Comparison of ENCODE assay signal across 31 mouse cellular contexts in genomic region chr11:84145201-84145798, GRCm38 (mm10). TPM values are rescaled to one million over a fixed set of nuclear protein-coding genes. Genes with fewer than 3 reads are reported as not detected.
DNase-seq lines count a peak whose midpoint lies in the region; ATAC-seq and TF ChIP-seq lines count a peak whose summit lies in the region.
"Had no signal": no experiment of that assay in that cellular context is flagged by ENCODE, and none has a peak within 500 bp of the region (broad histone marks: within the 10 kb centered on the region; RNA-seq: fewer than 3 reads in every experiment).

No protein-coding gene starts in this region.

- no peak overlapping the region for H3K4me2 ChIP-seq in liver, embryonic 12.5 days
- H3K4me2 ChIP-seq in midbrain, embryonic 11.5 days = no peak overlapping the region
- no peak overlapping the region for H3K4me2 ChIP-seq in midbrain, embryonic 16.5 days (ENCODE audit: low read length)
- H3K4me2 ChIP-seq: embryonic facial prominence, embryonic 13.5 days; embryonic facial prominence, embryonic 15.5 days; forebrain, embryonic 13.5 days; forebrain, embryonic 15.5 days had no signal

- no peak for TF ChIP-seq POLR2A in liver, adult 2 months (IDR thresholded peaks at IDR 0.05; ENCODE audit: extremely low read depth, insufficient read depth, low read length)

- no peaks in the 10 kb centered on the region for H3K36me3 ChIP-seq in liver, adult 2 months (ENCODE audit: control insufficient read depth, insufficient read depth, low read length)
- no peaks in the 10 kb centered on the region for H3K36me3 ChIP-seq in liver, embryonic 12.5 days
- no peaks in the 10 kb centered on the region for H3K36me3 ChIP-seq in midbrain, embryonic 11.5 days (ENCODE audit: control insufficient read depth, insufficient read depth, low read length)
- H3K36me3 ChIP-seq in midbrain, embryonic 16.5 days (ENCODE audit: control insufficient read depth, insufficient read depth, low read length) = no peaks in the 10 kb centered on the region
- H3K36me3 ChIP-seq: embryonic facial prominence, embryonic 13.5 days; embryonic facial prominence, embryonic 15.5 days; forebrain, embryonic 15.5 days; G1E had no signal

- no peak for ATAC-seq in liver, embryonic 12.5 days
- ATAC-seq in midbrain, embryonic 11.5 days (ENCODE audit: low FRiP score) = no peak
- no peak for ATAC-seq in midbrain, embryonic 16.5 days
- ATAC-seq: activated CD4-positive, CD25-positive, alpha-beta regulatory T cell, adult 4 months; CD4-positive, CD25-positive, alpha-beta regulatory T cell, adult 4 months; forebrain, embryonic 13.5 days; forebrain, embryonic 15.5 days; forebrain, postnatal 0 days; Patski had no signal

- peaks cover 16% of the 10 kb centered on the region for H3K4me1 ChIP-seq in liver, adult 2 months (ENCODE audit: control insufficient read depth, insufficient read depth, low read length)
- peaks cover 10% of the 10 kb centered on the region for H3K4me1 ChIP-seq in liver, embryonic 12.5 days
- peaks cover 4% of the 10 kb centered on the region; the same call in 1 of the 2 replicates for H3K4me1 ChIP-seq in midbrain, embryonic 11.5 days (ENCODE audit: control insufficient read depth, insufficient read depth, low read length)
- no peaks in the 10 kb centered on the region for H3K4me1 ChIP-seq in midbrain, embryonic 16.5 days (ENCODE audit: control insufficient read depth, insufficient read depth, low read length)
- H3K4me1 ChIP-seq: embryonic facial prominence, embryonic 13.5 days; embryonic facial prominence, embryonic 15.5 days; forebrain, embryonic 15.5 days had no signal

- H3K9ac ChIP-seq in liver, adult 2 months (ENCODE audit: low read depth, low read length) = 0 out of 2 replicates have a peak overlapping the region, but pooled peaks have one; percentile 19
- no peak overlapping the region for H3K9ac ChIP-seq in liver, embryonic 12.5 days
- H3K9ac ChIP-seq in midbrain, embryonic 11.5 days (ENCODE audit: low read length) = no peak overlapping the region
- no peak overlapping the region for H3K9ac ChIP-seq in midbrain, embryonic 16.5 days (ENCODE audit: low read depth, low read length)
- H3K9ac ChIP-seq: embryonic facial prominence, embryonic 13.5 days; embryonic facial prominence, embryonic 15.5 days; forebrain, embryonic 13.5 days; forebrain, embryonic 15.5 days; forebrain, postnatal 0 days had no signal

- H3K27me3 ChIP-seq in liver, adult 2 months (ENCODE audit: control insufficient read depth, insufficient read depth, low read length) = no peaks in the 10 kb centered on the region
- H3K27me3 ChIP-seq in liver, embryonic 12.5 days (replicated peaks) = peaks cover 15% of the 10 kb centered on the region
- no peaks in the 10 kb centered on the region for H3K27me3 ChIP-seq in midbrain, embryonic 11.5 days (ENCODE audit: control insufficient read depth, insufficient read depth, low read length)
- H3K27me3 ChIP-seq in midbrain, embryonic 16.5 days (ENCODE audit: control insufficient read depth, insufficient read depth, low read depth, low read length) = no peaks in the 10 kb centered on the region
- H3K27me3 ChIP-seq: embryonic facial prominence, embryonic 13.5 days; embryonic facial prominence, embryonic 15.5 days; forebrain, embryonic 13.5 days; forebrain, embryonic 15.5 days; Patski had no signal

- TF ChIP-seq CTCF in liver, adult 2 months (IDR thresholded peaks at IDR 0.05; ENCODE audit: low read depth, low read length) = no peak

- no peak overlapping the region for H3K4me3 ChIP-seq in liver, adult 2 months (ENCODE audit: insufficient read depth, low read depth, low read length)
- no peak overlapping the region for H3K4me3 ChIP-seq in liver, embryonic 12.5 days
- H3K4me3 ChIP-seq in midbrain, embryonic 11.5 days (ENCODE audit: low read depth, low read length) = no peak overlapping the region
- H3K4me3 ChIP-seq in midbrain, embryonic 16.5 days (ENCODE audit: low read depth, low read length) = no peak overlapping the region
- H3K4me3 ChIP-seq: embryonic facial prominence, embryonic 13.5 days; embryonic facial prominence, embryonic 15.5 days; erythroblast, embryonic 14.5 days; forebrain, embryonic 13.5 days; forebrain, embryonic 15.5 days had no signal

- H3K9me3 ChIP-seq in liver, embryonic 12.5 days (replicated peaks) = no peaks in the 10 kb centered on the region
- no peaks in the 10 kb centered on the region for H3K9me3 ChIP-seq in midbrain, embryonic 11.5 days (ENCODE audit: control insufficient read depth, low read length)
- no peaks in the 10 kb centered on the region for H3K9me3 ChIP-seq in midbrain, embryonic 16.5 days (replicated peaks; ENCODE audit: control insufficient read depth, low read length, poor library complexity, severe bottlenecking)
- H3K9me3 ChIP-seq: embryonic facial prominence, embryonic 13.5 days; embryonic facial prominence, embryonic 15.5 days; forebrain, embryonic 13.5 days; forebrain, embryonic 15.5 days; G1E had no signal

- DNase-seq in liver, adult 2 months (ENCODE audit: extremely low read depth, low read depth, low spot score) = peak; percentile 90
- peak; percentile 57 for DNase-seq in midbrain, embryonic 11.5 days (ENCODE audit: low spot score, missing footprints)
- DNase-seq in kidney, adult 8-10 months = no peak
- DNase-seq: adrenal gland, adult 8-10 months; adrenal gland, postnatal 14 days; adrenal gland, postnatal 36 days; B cell, adult 2 months; cerebellum, adult 11 months; cerebellum, adult 18-20 months; cerebellum, adult 8-10 months; cerebellum, adult 9-11 months; cerebellum, postnatal 14 days; cerebellum, postnatal 36 days; embryo, embryonic 11 days; forebrain, postnatal 0 days had no signal

- 18% methylated on average over 10 of the region's 10 CpGs for WGBS in liver, adult 2 months
- WGBS in liver, embryonic 12.5 days (ENCODE audit: insufficient replicate concordance) = 64% methylated on average over 10 of the region's 10 CpGs
- WGBS in midbrain, embryonic 11.5 days = 76% methylated on average over 10 of the region's 10 CpGs
- 70% methylated on average over 10 of the region's 10 CpGs for WGBS in midbrain, embryonic 16.5 days

- peak overlapping the region; percentile 99 for H3K27ac ChIP-seq in liver, adult 2 months (replicated peaks; ENCODE audit: insufficient read depth, low read depth, low read length)
- no peak overlapping the region for H3K27ac ChIP-seq in liver, embryonic 12.5 days
- no peak overlapping the region for H3K27ac ChIP-seq in midbrain, embryonic 11.5 days (ENCODE audit: low read depth, low read length)
- no peak overlapping the region for H3K27ac ChIP-seq in midbrain, embryonic 16.5 days (ENCODE audit: low read length)
- H3K27ac ChIP-seq: embryonic facial prominence, embryonic 13.5 days; embryonic facial prominence, embryonic 15.5 days; forebrain, embryonic 13.5 days; forebrain, embryonic 15.5 days had no signal

- H3K79me2 ChIP-seq in liver, adult 2 months (ENCODE audit: control insufficient read depth, insufficient read depth, low read length) = no peaks in the 10 kb centered on the region

RNA-seq across cellular contexts. Expression of gene Acaca, which starts 15.8 kb away (rescaled TPM):
- total RNA-seq in liver, adult 2 months (2014; rRNA removed) = 86.4 and 89.3 TPM in 2 replicates
- polyA plus RNA-seq in liver, adult 2 months (2012; rRNA removed) = 15.4 and 20.7 TPM in 2 replicates
- polyA plus RNA-seq in liver, embryonic 12.5 days (2016; fragmentation: Nextera tagmentation; extraction: Ambion mirVana) = 11.8 and 12.6 TPM in 2 replicates
- polyA plus RNA-seq in midbrain, embryonic 11.5 days (2014; fragmentation: Nextera tagmentation; extraction: Ambion mirVana) = 29.9 and 32.6 TPM in 2 replicates
- polyA plus RNA-seq in midbrain, embryonic 16.5 days (2015; fragmentation: Nextera tagmentation; extraction: Ambion mirVana) = 31.4 and 34.1 TPM in 2 replicates

RNA-seq across cellular contexts. Expression of gene Tada2a, which starts 15.9 kb away (rescaled TPM):
- 4.3 and 6.4 TPM in 2 replicates for total RNA-seq in liver, adult 2 months (2014; rRNA removed)
- 3.1 and 3.3 TPM in 2 replicates for polyA plus RNA-seq in liver, adult 2 months (2012; rRNA removed)
- polyA plus RNA-seq in liver, embryonic 12.5 days (2016; fragmentation: Nextera tagmentation; extraction: Ambion mirVana) = 16.2 and 16.7 TPM in 2 replicates
- polyA plus RNA-seq in midbrain, embryonic 11.5 days (2014; fragmentation: Nextera tagmentation; extraction: Ambion mirVana) = 33.7 and 33.9 TPM in 2 replicates
- 31.2 and 31.5 TPM in 2 replicates for polyA plus RNA-seq in midbrain, embryonic 16.5 days (2015; fragmentation: Nextera tagmentation; extraction: Ambion mirVana)

RNA-seq across cellular contexts. Expression of gene Gm11437, which starts 22.0 kb away (rescaled TPM):
- total RNA-seq in liver, adult 2 months (2014; rRNA removed) = 11.6 and 12.4 TPM in 2 replicates
- 3.0 and 4.9 TPM in 2 replicates for polyA plus RNA-seq in liver, adult 2 months (2012; rRNA removed)
- not detected in 2 replicates for polyA plus RNA-seq in liver, embryonic 12.5 days (2016; fragmentation: Nextera tagmentation; extraction: Ambion mirVana)
- not detected in 2 replicates for polyA plus RNA-seq in midbrain, embryonic 11.5 days (2014; fragmentation: Nextera tagmentation; extraction: Ambion mirVana)
- 0.15 and 0.29 TPM in 2 replicates for polyA plus RNA-seq in midbrain, embryonic 16.5 days (2015; fragmentation: Nextera tagmentation; extraction: Ambion mirVana)
- total RNA-seq: adrenal gland, adult 18-20 months; adrenal gland, postnatal 36 days; CH12.LX; common myeloid progenitor, adult 5-6 weeks; forebrain, postnatal 0 days; G1E had no signal
- polyA plus RNA-seq: activated CD4-positive, CD25-positive, alpha-beta regulatory T cell, adult 4 months; CD4-positive, CD25-positive, alpha-beta regulatory T cell, adult 4 months; embryonic facial prominence, embryonic 11.5 days; embryonic facial prominence, embryonic 13.5 days; embryonic facial prominence, embryonic 15.5 days; erythroblast, embryonic 14.5 days; forebrain, embryonic 11.5 days; forebrain, embryonic 13.5 days; forebrain, embryonic 15.5 days; forebrain, postnatal 0 days; G1E; Patski had no signal

Comparison
In these comparisons a context has a peak if more than half of its experiments do, and no peak if none do; other contexts are left out.
1. DNase-seq: peak in liver, adult 2 months (single experiment) and midbrain, embryonic 11.5 days (single experiment); none in kidney, adult 8-10 months (0 of 2).